Mouse (Mus musculus) kidney, postnatal 14 days (tissue): ENCODE data around the gene Lrrc2.

Experiments
- DNase-seq: peaks from one replicate; pipeline ENCODE4 v3.0.0; 2022; ENCODE audit warnings: mixed read lengths

Lrrc2 gene

DNA sequence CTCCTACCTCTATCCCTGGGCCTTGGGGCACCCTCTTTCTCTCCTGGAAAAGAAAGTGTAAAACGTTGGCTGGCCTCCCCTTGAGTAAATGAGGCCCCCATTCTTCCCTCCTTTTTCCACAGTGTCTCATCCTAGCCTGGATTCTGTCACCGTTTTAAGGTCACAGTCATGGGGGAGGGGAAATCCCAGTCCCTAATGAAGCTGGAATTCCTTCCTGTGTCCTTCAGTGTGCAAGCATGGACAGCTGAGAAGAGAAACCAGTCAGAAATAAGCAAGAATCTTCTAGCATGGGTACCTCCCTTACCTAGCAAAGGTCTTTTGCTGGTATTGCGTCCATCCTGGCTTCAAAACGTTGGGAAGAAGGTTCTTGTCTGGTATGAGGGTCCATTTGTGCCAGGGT, 37.8 kb downstream of the Lrrc2 start:
- no peak for DNase-seq

DNA sequence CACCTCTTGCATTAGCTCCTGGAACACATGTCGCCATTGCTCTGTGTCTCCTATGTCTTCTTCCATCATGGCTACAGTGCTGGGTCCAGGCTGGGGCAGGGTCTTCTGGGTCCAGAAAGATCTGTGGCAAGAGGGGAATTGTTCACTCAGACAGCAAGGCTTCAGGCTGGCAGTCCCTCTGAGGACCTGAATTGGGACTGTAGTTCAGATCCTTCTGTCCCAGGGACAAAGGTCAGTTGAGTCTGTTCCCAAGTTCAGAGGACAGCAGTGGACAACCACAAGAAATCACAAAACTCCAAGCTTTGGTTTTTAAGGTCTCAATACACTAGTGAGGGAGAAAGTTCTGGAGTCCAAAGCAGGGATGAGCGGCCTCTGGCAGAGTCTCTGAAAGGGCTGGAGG, 38.2 kb downstream of the Lrrc2 start:
- no peak for DNase-seq

DNA sequence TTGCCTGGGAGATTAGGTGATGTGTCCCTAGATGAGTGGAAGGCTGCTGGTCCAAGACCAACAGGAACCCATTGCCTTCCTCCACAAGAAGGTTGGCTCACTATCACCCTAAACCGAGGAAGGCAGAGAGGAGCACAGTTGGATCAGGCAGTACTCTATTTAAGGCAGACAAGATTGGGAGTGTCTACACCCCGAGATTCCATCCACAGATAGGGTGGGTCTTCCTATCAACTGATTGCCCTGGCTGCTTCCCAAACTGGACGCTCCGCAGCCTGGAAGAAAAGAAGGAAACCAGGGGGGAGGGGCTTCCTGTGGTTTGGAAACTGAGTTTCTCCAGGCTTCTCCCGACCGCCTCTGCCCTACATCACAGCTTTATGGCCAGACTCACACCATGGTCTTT, 38.9 kb downstream of the Lrrc2 start, which contains the start of gene Rtp3:
Gene Rtp3 (minus strand): TSS at position 380 of the 400 bp plus-strand sequence.
- peak; percentile 71 for DNase-seq

DNA sequence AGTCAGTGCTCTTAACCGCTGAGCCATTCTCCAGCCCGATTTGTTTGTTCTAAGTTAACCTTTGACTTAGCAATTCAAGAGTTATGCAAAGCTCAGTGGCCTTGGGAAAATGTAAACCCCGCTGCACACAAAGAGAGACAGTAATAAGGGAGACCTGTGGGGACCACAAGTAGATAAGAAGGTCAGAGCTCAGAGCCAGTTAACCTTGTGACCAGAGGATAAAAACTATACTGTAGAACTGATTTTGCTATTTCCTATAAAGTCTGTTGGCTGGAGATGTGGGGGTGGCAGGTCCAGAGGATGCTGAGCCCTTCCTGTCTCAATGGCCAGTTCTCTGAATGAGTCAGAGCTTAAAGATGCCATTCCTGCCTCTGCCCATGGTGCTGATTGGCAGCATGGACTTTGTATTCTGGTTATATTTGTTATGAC, 42.0 kb downstream of the Lrrc2 start:
- peak; percentile 26 for DNase-seq

DNA sequence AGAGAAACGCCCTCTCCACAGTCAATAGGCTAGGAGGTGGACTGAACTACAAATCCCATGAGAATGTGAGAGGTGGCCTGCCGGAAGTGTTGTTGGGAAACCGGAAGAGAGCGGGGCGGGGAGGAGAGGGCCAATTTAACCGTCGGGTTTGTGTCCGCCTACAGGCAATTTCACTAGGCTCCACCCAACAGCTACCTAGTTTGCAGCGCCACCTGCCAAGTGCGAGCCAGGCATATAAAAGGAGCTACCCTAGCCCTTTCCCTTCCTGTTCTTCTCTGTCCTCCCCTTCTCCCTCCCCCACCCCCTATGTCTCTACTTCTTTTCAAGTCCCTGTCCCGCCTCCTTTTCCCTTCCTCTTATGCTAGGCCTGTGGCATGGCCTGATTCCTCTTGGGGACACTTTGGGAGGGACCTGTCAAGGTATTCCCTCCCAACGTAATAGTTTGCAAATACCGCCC, 43.4 kb downstream of the Lrrc2 start:
- peak; percentile 86 for DNase-seq

DNA sequence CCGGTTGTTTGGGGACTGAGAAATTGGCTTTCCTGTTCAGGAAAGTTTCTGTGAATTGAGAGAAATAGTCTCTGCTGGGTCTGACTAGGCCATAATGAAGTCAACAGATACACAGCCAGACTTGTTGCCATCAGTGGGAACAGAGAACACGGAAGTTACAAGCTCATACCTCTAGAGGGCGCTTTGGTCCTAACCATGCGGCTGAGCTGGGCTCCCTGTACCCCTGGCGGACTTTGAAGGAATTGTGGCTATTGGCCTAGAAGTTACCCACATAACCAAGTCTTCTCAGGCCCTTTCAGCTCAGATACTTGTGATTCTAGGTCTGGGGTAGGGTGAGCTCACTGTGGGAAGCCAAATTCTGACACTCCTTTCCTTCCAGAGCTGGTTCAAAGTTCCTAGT, 45.9 kb downstream of the Lrrc2 start:
- peak; percentile 85 for DNase-seq

DNA sequence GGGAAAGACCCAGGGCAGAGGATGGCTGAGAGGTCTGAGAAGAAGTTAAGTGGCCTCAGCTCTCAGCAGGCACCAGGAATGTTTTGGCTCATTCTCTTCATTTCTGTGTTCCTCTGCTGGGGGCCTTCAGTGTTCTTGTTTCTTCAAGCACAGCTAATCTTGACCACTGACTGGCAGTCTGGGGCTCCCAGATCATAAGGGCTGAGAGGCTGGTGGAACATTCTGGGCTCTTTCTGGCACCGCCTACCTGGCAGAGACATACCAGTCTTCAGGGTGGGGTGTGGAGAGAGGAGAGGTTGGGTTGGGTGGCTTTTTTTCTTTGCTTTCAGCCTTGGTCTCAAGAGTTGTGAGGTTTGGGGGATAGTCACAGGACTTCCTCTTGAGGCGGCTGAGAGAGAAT, 47.7 kb downstream of the Lrrc2 start:
- no peak for DNase-seq

DNA sequence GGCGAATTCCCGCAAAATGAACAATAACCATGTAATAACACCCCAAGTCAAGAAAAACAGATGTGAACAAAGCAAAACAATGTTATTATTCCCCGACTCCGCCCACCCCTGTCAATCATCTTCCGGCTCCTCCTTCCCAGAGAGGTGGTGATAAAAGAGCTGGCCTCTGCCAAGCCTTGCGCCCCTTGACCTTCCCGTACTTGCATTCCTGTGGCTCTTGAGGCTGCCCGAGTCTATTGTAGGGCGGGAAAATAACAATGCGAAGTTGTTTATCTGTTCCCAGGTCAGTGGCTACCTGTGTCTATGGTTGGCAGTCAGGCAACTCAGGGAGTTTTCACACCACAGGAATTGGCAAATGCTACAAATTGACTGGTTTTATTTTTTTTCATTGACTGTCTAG, 48.5 kb downstream of the Lrrc2 start:
- DNase-seq: peak; percentile 46

DNA sequence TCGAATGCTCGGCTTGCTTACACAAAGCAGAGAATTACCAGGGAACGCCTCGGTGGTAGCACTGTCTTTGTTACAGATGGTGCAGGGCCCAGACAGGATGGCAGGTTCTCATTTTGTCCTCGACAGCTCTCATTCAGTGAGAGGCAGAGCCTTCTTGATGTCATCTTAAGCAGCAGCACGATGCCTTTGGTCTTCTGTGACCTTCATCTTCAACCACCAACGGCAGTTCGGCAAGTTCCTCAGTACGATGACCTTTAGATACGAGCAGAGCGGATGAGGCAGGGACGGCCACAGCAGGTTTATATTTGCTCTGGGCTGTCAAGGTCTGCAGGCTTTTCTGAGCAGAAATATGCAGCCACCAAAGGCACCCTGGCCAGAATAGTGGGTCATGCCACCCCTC, 50.3 kb downstream of the Lrrc2 start:
- no peak for DNase-seq

DNA sequence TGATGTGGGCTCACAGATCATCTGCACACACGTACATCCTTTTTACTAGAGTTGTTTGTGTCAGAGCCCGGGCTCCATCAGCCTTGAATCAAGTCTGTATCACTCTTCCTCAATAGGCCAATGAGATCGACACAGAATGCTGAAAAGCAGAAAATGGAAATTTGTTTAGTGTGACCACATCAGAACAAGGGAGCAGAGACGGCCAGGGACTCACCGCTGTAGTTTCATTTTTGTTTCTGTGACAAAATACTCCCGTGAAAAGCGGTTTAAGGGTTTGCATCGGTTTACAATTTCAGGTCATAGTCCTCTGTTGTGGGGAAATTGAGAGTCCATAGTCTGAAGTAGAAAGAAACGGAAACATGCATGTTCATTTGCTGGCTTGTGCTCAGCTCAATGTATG, 51.9 kb downstream of the Lrrc2 start:
- no peak for DNase-seq

DNA sequence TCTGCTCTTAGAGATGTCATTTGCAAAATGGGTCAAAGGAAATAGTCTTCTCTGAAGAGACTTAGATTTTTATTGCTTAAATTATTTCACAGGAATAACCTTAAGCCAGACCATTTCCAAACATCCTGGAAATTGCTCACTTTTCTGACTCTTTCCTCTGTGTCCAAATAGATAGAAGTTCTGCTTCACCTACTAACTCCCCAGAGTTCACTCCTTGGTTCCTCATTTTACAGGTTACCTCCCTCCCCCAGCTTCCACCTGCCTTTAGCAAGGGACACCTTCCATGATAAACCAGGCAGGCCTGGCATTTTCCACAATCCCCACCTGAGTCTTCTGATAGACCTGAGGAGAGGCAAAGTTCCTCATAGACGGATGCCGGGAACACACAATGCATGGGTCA, 55.2 kb downstream of the Lrrc2 start:
- no peak for DNase-seq

DNA sequence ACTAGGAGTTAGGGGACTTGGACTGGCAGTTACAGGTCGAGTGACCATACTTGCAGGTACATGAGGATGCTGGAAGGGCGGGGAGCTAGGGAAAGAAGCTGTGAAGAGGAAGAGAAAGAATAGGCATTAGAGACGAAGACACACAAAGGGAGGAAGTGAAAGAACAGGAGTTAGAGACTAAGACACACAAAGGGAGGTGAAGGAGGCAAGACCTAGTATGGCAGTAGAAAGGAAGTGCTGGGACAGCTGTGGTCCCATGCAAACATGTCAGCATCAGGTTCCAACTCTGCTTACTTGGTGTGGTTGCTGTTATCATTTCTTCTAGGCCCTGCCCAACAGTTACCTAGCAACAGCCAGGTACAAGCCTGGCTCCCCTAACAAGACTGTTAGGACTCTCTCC, 58.4 kb downstream of the Lrrc2 start:
- no peak for DNase-seq

DNA sequence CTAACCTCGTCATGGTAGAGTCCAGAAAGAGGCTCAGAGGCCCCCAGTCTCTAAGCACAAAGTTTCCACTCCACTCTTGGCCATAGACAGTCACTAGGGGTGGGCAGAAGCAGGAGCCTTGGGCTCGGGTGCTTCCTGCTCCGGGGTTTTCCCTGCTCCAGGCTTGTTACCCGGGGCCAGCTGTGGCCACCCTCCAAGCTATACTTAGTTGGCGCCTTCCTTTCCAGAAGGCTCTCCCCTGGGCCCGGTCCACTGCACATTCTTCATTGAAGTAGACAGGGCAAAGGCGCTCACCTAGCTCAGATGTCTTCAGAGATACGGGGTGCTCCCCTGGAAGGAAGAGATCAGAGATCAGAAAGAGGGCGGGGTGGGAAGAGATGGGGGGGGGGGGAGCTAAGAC, 60.2 kb downstream of the Lrrc2 start:
- DNase-seq: peak; percentile 40

DNA sequence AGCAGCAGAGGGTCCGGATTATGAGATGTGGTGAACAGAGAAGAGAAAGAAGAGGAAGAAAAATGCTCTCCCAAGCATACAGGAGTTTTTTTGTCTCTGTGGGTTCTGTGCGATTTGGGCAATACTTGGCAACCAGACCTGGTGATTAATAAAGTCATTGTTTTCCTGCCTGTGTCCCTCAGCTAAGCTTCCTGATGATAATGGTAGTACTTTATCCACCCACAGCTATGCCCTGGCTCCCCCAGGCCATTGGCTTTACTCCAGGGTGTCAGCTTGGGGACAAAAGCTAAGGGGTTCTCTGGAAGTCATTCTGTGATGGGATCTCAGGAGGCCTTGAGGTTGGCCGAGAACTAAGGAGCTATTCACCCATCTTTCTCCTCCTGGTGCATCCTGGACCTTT, 60.7 kb downstream of the Lrrc2 start:
- peak; percentile 29 for DNase-seq

DNA sequence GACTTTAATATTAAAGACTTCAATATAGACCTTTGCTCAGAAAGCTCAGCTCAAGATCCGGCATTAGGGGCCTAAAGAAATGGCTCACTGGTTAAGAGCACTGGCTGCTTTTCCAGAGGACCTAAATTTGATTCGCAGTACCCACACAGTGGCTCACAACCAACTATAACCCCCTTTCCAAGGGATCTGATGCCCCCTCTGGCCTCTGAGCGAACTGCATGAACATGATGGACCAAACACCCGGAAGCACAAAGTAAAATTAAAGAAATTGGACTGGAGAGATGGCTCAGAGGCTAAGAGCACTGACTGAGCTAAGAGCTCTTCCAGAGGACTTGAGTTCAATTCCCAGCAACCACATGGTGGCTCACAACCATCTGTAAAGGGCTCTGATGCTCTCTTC, 64.3 kb downstream of the Lrrc2 start:
- DNase-seq: no peak

DNA sequence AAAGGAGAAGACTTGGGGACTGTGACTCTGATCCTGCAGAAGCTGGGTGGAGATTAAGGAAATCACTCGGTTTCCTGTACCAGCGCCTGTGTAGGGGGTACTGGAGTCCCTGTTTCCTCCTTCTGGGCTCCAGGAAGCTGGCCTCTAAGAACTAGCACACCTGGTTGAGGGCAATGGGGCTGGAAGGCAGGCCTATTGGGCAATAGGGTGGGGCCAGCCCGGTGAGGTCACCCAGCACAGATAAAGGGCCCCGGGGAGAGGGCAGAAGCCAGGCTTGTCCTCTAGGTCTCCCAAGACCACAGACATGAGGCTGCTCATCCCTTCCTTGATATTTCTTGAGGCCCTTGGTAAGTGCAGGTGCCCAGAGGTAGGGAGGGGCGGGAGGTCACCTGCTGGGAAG, 67.7 kb downstream of the Lrrc2 start, which contains the start of gene Ltf:
Gene Ltf (plus strand): TSS at position 250 of the 400 bp plus-strand sequence.
- no peak for DNase-seq

DNA sequence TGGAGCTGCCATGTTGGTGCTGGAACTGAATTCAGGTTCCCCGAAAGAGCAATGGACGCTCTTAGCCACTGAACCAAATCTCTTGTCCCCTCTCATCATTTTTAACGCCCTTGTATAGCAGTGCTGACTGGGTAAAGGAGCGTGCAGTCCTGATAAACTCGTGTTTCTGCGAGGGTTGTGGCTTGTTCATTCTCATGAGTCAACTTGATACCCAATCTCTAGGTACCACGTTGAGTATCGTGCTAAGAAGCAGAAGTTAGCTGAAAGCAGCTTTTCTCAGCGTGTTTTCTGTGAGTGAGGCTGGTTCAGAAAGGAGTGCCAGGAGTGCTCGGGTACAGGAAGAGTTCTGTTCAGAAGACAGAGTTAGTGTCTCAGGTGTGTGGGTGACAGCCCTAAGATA, 75.4 kb downstream of the Lrrc2 start:
- DNase-seq: no peak
